Mouse (Mus musculus): Measurements from ENCODE around the gene Cryge.
"Not testable (repeated sequence)": the region's sequence is repeated elsewhere in the genome, so short reads cannot be mapped to it uniquely, and the experiment has no call there.

Cryge gene

DNA sequence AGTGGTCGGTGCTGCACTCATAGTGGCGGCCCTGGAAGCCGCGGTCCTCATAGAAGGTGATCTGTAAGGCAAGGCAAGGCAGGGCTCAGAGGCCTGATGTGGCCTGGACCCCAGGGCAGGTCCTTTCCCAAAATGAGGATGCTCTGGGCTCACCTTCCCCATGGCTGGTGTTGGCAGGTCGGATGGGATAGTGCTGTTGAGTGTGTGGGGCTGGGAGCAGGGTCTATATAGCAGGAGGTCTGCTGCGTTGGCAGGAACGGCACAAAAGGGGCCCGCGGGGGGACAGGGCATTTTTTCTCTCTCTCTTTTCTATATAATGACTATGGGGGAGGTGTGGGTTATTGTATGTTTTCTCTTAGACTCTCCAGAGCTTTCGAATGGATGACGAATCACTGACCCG is at the start of gene Cryge:
TSS of gene Cryge (minus strand) at position 198 of the 400 bp plus-strand sequence.
- not testable (repeated sequence) for DNase-seq (ENCODE audit: low spot score in 2 of 2)

- DNase-seq (ENCODE audit: low spot score in 2 of 2) = no peak
Observed at GRCm38 (mm10) chr1:65096953-65097352, 46.0 kb upstream of the Cryge start.

- no peak for DNase-seq (ENCODE audit: low spot score in 2 of 2)
Observed at GRCm38 (mm10) chr1:65091566-65091965, 40.6 kb upstream of the Cryge start.

DNA sequence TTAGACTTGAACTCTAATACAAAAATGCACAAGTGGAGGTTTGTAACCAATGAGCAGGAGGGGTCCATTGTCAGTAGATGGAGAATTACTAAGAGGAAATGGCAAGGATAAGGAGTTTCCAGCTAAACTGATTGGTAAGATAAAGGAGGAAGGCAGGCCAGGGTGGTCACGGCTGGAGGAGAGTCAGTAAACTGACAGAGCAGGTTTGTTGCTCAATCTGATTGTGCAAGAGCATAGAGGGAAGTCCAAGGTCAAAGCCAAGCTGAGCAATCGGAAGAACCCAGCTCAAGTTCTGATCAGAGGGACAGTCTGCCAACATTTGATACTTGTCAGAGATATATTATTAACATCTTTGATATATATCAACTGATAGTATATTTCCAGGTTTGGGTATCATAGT is 39.4 kb upstream of the Cryge start:
- no peak for DNase-seq (ENCODE audit: low spot score in 2 of 2)

- DNase-seq (ENCODE audit: low spot score in 2 of 2) = no peak
Observed at GRCm38 (mm10) chr1:65088567-65089356, 37.8 kb upstream of the Cryge start.

- DNase-seq (ENCODE audit: low spot score in 2 of 2) = no peak
Observed at GRCm38 (mm10) chr1:65082188-65082587, 31.2 kb upstream of the Cryge start, which contains the start of gene Crygb. Gene Crygb, minus strand, starts transcription at chr1:65082288.

DNA sequence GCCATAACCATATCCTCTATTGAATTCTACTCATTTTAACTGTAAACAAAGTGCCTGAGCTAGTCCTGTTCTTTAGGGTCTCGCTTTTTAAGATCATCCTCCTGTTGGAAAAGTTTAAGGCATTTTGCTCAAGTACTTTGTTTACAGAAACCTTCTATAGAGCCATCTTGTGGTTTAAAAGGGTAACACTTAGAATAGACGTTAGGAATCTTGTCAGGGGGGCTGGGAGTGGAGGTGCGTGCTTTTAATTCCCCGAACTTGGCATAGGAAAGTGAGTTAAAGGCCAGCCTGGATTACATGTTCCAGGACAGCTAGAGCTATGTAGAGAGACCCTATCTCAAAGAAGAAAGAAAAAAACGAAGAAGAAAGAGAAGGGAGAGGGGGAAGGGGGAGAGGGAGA is 24.7 kb upstream of the Cryge start:
- DNase-seq (ENCODE audit: low spot score in 2 of 2) = no peak

GRCm38 (mm10) chr1:65073589-65073988 is 22.6 kb upstream of the Cryge start, which contains the start of gene Crygc:
Gene Crygc, minus strand, starts transcription at chr1:65073689.
- DNase-seq (ENCODE audit: low spot score in 2 of 2) = no peak

DNA sequence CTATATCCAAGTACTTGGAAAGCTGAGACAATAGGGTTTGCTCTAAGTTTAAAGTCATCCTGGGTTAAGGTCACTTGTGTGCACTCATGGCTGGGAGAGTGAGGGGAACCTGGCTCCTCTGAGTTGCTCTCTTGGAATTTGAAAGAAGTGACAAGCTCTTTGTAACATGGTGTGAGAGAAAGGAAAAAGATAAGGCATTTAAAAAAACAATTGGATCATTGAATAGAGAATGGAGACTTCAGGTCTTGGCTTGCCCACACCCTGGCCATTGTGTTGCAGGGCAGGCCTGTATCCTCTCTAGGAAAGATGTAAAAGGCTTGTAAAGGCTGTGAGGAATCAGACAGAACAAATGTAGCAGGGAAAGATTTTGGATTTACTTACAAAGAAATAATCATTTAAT is 16.9 kb upstream of the Cryge start:
- DNase-seq (ENCODE audit: low spot score in 2 of 2) = no peak

DNA sequence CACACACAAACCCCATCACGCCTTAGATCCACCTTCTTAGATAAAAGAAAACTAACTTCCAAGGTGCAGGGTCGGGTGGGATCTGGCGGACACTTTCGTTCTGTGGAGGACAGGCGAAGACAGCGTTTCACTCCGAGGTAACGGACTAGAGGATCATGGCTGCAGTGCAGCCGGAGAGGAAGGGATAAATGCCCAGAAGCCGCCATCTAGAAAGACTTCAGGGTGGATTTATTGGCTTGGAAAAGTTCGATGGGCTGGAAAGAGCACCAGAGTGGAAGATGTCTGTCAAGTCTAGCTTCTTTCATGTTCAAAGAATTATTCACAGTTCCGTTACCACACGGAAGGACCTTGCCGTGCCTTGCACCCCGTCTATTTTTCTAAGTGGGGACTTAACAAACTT is 13.3 kb upstream of the Cryge start:
- no peak for DNase-seq (ENCODE audit: low spot score in 2 of 2)

DNA sequence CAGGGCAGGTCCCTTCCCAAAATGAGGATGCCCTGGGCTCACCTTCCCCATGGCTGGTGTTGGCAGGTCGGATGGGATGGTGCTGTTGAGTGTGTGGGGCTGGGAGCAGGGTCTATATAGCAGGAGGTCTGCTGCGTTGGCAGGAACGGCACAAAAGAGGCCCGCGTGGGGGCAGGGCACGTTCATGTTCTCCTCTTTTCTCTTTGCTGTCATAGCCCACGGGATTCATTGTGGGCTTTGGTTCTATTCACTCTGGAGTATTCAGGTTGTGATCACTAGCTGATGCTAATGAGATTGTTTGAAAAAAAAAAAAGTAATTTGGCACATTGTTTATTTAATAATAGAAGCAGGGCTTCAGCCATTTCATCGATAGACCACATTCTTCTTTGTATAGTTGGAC is 12.4 kb upstream of the Cryge start, which contains the start of gene Crygd:
TSS of gene Crygd (minus strand) at position 101 of the 400 bp plus-strand sequence.
- no peak for DNase-seq (ENCODE audit: low spot score in 2 of 2)

- no peak for DNase-seq (ENCODE audit: low spot score in 2 of 2)
Observed at GRCm38 (mm10) chr1:65052140-65052539, 1.2 kb upstream of the Cryge start.

- no peak for DNase-seq (ENCODE audit: low spot score in 2 of 2)
Observed at GRCm38 (mm10) chr1:65051696-65052095, 747 bp upstream of the Cryge start.

GRCm38 (mm10) chr1:65048781-65049180 is 2.2 kb downstream of the Cryge start:
- peak in 1 of 2 experiments; percentile 17 for DNase-seq (ENCODE audit: low spot score in 2 of 2)

- no peak for DNase-seq (ENCODE audit: low spot score in 2 of 2)
Observed at GRCm38 (mm10) chr1:65046401-65047109, 4.4 kb downstream of the Cryge start.

DNA sequence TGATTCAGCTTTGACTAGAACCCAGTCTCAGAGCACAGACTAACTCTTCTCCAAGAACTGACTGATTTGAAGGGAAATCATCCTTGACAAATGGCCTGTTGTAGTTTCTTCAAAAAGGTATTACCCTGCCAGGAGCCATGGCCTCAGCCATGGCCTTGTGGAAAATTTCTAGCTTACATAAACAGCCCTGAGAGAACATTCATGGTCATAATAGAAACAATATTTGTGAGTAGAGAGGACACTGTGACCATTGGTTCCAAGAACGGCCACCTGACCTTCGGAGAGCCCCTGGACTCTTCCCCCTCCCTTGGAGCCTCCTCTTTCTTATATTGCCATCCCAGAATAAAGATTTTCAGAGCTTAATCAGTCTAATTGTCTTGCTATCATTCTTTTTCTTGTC is 7.5 kb downstream of the Cryge start:
- no peak for DNase-seq (ENCODE audit: low spot score in 2 of 2)

DNA sequence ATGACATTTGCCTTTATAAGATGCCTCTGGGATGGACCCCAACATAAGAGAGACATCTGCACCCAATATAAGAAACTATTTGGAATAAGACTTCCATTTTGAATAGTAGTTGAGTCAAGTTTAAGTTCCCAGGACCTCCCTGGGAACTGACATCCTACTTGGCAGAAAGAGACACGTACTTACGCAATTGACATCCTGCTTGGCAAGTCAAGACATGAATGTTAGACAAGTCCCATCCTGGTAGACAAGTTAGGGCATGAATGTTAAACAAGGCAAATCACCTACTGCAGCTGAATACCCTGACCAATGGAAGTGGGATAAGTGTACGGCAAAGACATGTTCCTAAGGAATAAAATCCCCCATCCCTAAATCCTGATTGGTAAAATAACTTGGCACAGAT is 9.1 kb downstream of the Cryge start:
- no peak for DNase-seq (ENCODE audit: low spot score in 2 of 2)

DNA sequence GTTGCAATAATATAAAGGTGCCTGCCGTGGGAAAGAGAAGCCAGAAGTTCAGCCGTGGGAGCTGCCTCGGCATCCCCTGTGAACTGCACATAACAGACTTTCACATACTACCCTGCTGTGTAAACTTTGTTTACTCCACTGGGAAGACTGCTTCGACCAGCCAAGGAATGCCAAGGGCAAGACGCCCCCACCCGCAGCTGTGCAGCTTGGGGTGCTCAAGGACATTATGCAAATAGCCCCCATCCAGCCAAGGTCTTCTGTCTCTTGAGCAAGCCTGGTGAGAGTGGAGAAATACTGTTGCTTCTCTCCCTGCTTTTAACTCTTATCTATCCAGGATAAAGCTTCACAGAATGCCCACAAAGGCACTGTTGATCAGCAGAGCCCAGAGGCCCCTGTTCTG is 10.1 kb downstream of the Cryge start:
- DNase-seq (ENCODE audit: low spot score in 2 of 2) = no peak

DNA sequence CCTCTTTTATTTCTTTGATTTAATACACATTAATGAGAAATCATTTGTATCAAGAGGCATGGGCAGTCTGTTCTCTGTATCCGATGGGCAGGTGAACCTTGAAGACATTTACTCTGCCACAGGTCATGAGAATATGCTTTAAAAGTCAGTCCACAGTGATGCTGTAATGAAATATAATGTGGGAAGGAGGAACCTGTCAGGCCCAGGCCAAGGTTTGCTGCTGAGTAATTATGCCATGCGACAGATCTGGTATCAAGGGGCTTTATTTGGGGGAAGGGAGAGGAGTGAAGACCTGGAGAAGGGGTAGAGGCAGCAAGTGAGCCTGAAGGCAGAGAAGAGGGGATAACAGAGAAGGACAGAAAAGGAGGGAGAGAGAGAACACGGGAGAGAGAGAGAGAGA is 11.3 kb downstream of the Cryge start:
- no peak for DNase-seq (ENCODE audit: low spot score in 2 of 2)

DNA sequence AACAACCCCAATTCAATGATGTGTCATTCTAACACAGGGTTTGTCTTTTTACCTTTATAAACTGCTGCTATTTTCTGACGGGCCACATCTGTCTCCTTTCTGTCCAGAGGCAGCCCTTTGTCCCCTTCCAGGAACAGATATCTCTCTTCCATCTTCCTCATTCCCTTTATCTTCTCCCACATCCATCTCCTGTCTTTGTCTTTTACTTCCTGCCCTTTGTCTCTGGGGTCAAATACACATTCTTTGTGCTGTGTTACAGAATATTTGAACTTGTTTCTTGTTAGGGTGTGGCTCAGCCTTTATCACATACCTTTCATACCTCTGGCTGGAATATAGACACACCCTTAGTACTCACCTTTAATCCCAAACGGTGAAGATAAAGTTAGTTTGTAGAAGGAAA is 13.4 kb downstream of the Cryge start:
- DNase-seq (ENCODE audit: low spot score in 2 of 2) = no peak

GRCm38 (mm10) chr1:65035513-65035912 is 15.4 kb downstream of the Cryge start:
- DNase-seq (ENCODE audit: low spot score in 2 of 2) = no peak

GRCm38 (mm10) chr1:65032641-65033040 is 18.3 kb downstream of the Cryge start, which contains the start of gene Akr1cl:
Gene Akr1cl, minus strand, starts transcription at chr1:65032759.
- no peak for DNase-seq (ENCODE audit: low spot score in 2 of 2)

GRCm38 (mm10) chr1:65028206-65028605 is 22.7 kb downstream of the Cryge start:
- no peak for DNase-seq (ENCODE audit: low spot score in 2 of 2)

All from cerebellum, postnatal 4 days (tissue).